Mouse (Mus musculus) 3T3-L1 (cell line): ENCODE measurements around the gene Pramef12.
A peak's percentile ranks its signal among the peaks of the same experiment; 100 is the strongest.
"Not testable (repeated sequence)": the region's sequence is repeated elsewhere in the genome, so short reads cannot be mapped to it uniquely, and the experiment has no call there.

Experiments
- DNase-seq: peaks from one replicate; pipeline ENCODE4 v3.0.0-alpha.2; 2015; ENCODE audit warnings: low read depth, low spot score

The Pramef12 gene

GRCm38 (mm10) chr4:144408290-144408689 lies at the start of gene Pramef12:
Gene Pramef12, minus strand, starts transcription at chr4:144408464.
- no peak for DNase-seq

GRCm38 (mm10) chr4:144453217-144453616 lies 45.0 kb upstream of the Pramef12 start, which contains the start of gene Gm9944:
Gene Gm9944, minus strand, starts transcription at chr4:144453317.
- no peak for DNase-seq

GRCm38 (mm10) chr4:144448546-144448945 lies 40.3 kb upstream of the Pramef12 start:
- DNase-seq, result no peak

- no peak for DNase-seq
Observed at GRCm38 (mm10) chr4:144441582-144441981, 33.3 kb upstream of the Pramef12 start.

GRCm38 (mm10) chr4:144441095-144441494 lies 32.8 kb upstream of the Pramef12 start:
- DNase-seq, result no peak

- DNase-seq, result no peak
Observed at GRCm38 (mm10) chr4:144438672-144439071, 30.4 kb upstream of the Pramef12 start, which contains the start of gene 1700012P22Rik. Gene 1700012P22Rik, minus strand, starts transcription at chr4:144438772.

- DNase-seq, result no peak
Observed at GRCm38 (mm10) chr4:144433216-144433615, 25.0 kb upstream of the Pramef12 start.

- DNase-seq, result no peak
Observed at GRCm38 (mm10) chr4:144430723-144431122, 22.5 kb upstream of the Pramef12 start.

GRCm38 (mm10) chr4:144428868-144429267 lies 20.6 kb upstream of the Pramef12 start:
- DNase-seq, result peak; percentile 27

- DNase-seq, result no peak
Observed at GRCm38 (mm10) chr4:144424590-144424989, 16.3 kb upstream of the Pramef12 start.

GRCm38 (mm10) chr4:144420644-144421043 lies 12.4 kb upstream of the Pramef12 start:
- DNase-seq, result peak; percentile 2

GRCm38 (mm10) chr4:144406261-144406660 lies 2.0 kb downstream of the Pramef12 start:
- no peak for DNase-seq

GRCm38 (mm10) chr4:144404456-144405086 lies 3.7 kb downstream of the Pramef12 start:
- DNase-seq, result no peak

GRCm38 (mm10) chr4:144402712-144403111 lies 5.6 kb downstream of the Pramef12 start:
- no peak for DNase-seq

- no peak for DNase-seq
Observed at GRCm38 (mm10) chr4:144396316-144396715, 11.9 kb downstream of the Pramef12 start.

- no peak for DNase-seq
Observed at GRCm38 (mm10) chr4:144377911-144378310, 30.4 kb downstream of the Pramef12 start, which contains the start of gene Pramef20. Gene Pramef20, minus strand, starts transcription at chr4:144377933.

GRCm38 (mm10) chr4:144357642-144358041 lies 50.6 kb downstream of the Pramef12 start, which contains the start of gene Gm13119:
Gene Gm13119, plus strand, starts transcription at chr4:144357942.
- DNase-seq, result not testable (repeated sequence)
